Mouse (Mus musculus) stomach, embryonic 15.5 days (tissue): ENCODE data around the gene Fbxl18. TPM values are rescaled to one million over a fixed set of nuclear protein-coding genes. Genes with fewer than 3 reads are reported as not detected.
A peak's percentile ranks its signal among the peaks of the same experiment; 100 is the strongest.

Experiments
- ATAC-seq: fragments of 200-750 bp; cut with Nextera tagmentation; 2 replicates; pipeline ENCODE4 v1.8.0; 2017; ENCODE audit warnings: low read depth, moderate number of reproducible peaks, moderate TSS enrichment; ENCODE audit not compliant: insufficient read depth, low FRiP score
- H3K27ac ChIP-seq: fragments of 300-500 bp; sonication (generic); 2 replicates; pipeline ENCODE4 v1.5.1; 2015; ENCODE audit warnings: mild to moderate bottlenecking, inconsistent platforms
- H3K27me3 ChIP-seq: fragments of 300-500 bp; sonication (generic); replicated peaks from 2 replicates; pipeline ENCODE4 v1.6.1; 2015; ENCODE audit warnings: inconsistent platforms
- H3K36me3 ChIP-seq: fragments of 300-500 bp; sonication (generic); 2 replicates; pipeline ENCODE4 v1.6.1; 2015; ENCODE audit warnings: inconsistent platforms
- H3K4me1 ChIP-seq: fragments of 300-500 bp; sonication (generic); 2 replicates; pipeline ENCODE4 v1.6.1; 2015; ENCODE audit warnings: inconsistent platforms
- H3K4me2 ChIP-seq: fragments of 300-500 bp; sonication (generic); 2 replicates; pipeline ENCODE4 v1.6.1; 2015; ENCODE audit warnings: mild to moderate bottlenecking, inconsistent platforms
- H3K4me3 ChIP-seq: fragments of 300-500 bp; sonication (generic); replicated peaks from 2 replicates; pipeline ENCODE4 v1.5.1; 2015; ENCODE audit warnings: inconsistent platforms
- H3K9ac ChIP-seq: fragments of 300-500 bp; sonication (generic); 2 replicates; pipeline ENCODE4 v1.6.1; 2015; ENCODE audit warnings: inconsistent platforms
- H3K9me3 ChIP-seq: fragments of 300-500 bp; sonication (generic); 2 replicates; pipeline ENCODE4 v1.6.1; 2016; ENCODE audit warnings: inconsistent platforms
- WGBS: fragments of 180-500 bp; shearing (Covaris S2); methylation state at CpG from one replicate; pipeline ENCODE4 v1.1.7; 2015; 5-methylcytosine and 5-hydroxymethylcytosine counted together
- polyA plus RNA-seq: library from polyadenylated mRNA; unstranded; fragments of >200 nt; fragmentation: Nextera tagmentation; extraction: Ambion mirVana; gene quantifications from 2 replicates; pipeline ENCODE4 v1.2.1, GENCODE M21; 2015

Fbxl18 gene
- polyA plus RNA-seq, 1 experiment from 2014 or later: 12.6 TPM

DNA sequence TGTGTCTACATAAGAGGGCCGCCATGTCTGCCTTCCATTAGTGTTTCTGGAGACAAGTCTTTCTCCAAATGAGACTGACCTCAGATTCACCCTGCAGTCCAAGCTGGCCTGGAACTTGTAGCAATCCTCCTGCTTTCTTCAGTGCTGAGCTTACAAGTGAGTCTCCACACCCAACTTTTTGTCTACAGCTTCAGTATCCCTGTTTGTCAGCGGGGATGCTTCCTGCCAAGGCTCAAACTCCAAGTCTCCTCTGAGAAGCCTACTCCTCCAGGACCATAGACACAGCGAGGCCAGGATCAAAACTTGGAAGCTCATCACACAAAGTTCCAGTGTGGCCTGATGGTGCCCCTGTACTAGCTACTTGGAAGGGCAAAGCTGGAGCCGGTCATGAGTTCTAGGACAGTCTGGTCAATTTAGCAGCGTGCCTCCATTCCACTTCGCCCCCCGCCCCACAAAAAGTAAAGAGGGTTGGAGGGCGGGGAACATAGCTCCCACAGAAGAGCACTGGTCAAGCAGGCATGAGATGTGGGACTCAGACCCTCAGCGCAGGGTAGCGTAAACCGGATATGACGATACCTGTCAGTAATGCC, 32.2 kb upstream of the Fbxl18 start:
- H3K4me1 ChIP-seq: peaks cover 37% of the 10 kb centered on the region
- ATAC-seq: no peak
- H3K9me3 ChIP-seq: no peaks in the 10 kb centered on the region
- H3K4me2 ChIP-seq: no peak overlapping the region
- H3K27ac ChIP-seq: peak overlapping the region; percentile 90
- H3K36me3 ChIP-seq: no peaks in the 10 kb centered on the region
- H3K9ac ChIP-seq: no peak overlapping the region
- 86% methylated on average over 12 of the region's 12 CpGs for WGBS
- H3K4me3 ChIP-seq: no peak overlapping the region
- no peaks in the 10 kb centered on the region for H3K27me3 ChIP-seq

- ATAC-seq: no peak
Observed at GRCm38 (mm10) chr5:142926940-142927228, 31.7 kb upstream of the Fbxl18 start.

GRCm38 (mm10) chr5:142926204-142926939, 31.2 kb upstream of the Fbxl18 start:
- peak; percentile 84 for ATAC-seq
- H3K4me3 ChIP-seq: no peak overlapping the region
- H3K9ac ChIP-seq: no peak overlapping the region
- peaks cover 38% of the 10 kb centered on the region for H3K4me1 ChIP-seq
- no peaks in the 10 kb centered on the region for H3K9me3 ChIP-seq
- no peaks in the 10 kb centered on the region for H3K36me3 ChIP-seq
- WGBS: 16% methylated on average over 13 of the region's 13 CpGs
- H3K27me3 ChIP-seq: no peaks in the 10 kb centered on the region
- H3K27ac ChIP-seq: peak overlapping the region; percentile 90
- H3K4me2 ChIP-seq: peak overlapping the region; percentile 39

More at GRCm38 (mm10) chr5:142926940-142927228, 31.7 kb upstream of the Fbxl18 start:
- Histone ChIP-seq H3K9me3 (no peaks in the 10 kb centered on the region), H3K4me3 (no peak overlapping the region), H3K9ac (no peak overlapping the region), H3K4me2 (peak overlapping the region; percentile 39), H3K27ac (peak overlapping the region; percentile 90), H3K4me1 (peaks cover 35% of the 10 kb centered on the region), H3K27me3 (no peaks in the 10 kb centered on the region), H3K36me3 (no peaks in the 10 kb centered on the region)
- WGBS: 40% methylated on average over 3 of the region's 3 CpGs

DNA sequence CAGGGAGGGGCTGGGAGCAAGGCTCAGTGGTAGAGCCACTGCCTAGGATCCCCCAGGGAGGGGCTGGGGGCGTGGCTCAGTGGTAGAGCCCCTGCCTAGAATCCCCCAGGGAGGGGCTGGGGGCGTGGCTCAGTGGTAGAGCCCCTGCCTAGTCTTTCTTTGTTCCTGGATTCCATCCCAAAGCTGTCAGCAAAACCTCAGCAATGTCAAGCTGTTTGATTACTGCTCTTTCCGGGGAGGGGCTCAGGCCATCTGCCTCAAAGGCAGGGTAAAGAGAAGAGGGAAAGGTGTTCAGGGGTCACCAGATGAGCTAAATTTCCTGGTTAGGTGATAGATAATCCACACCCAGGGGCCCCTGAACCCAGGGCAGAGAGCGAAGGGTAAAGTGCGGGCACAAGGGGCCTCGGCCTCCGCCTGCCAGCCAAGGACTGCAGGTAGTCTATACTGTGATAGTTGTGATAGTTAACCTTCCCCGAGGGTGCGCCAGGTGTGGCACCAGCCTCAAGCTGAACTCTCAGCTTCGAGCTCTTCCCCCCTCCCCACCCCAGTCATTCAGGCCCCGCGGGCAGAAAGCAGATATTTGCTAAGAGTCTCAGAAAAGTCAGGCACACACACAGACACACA, 29.2 kb upstream of the Fbxl18 start:
- H3K27ac ChIP-seq: no peak overlapping the region
- 73% methylated on average over 12 of the region's 12 CpGs for WGBS

GRCm38 (mm10) chr5:142923781-142924180, 28.6 kb upstream of the Fbxl18 start:
- no peak overlapping the region for H3K4me2 ChIP-seq
- H3K9me3 ChIP-seq: no peaks in the 10 kb centered on the region
- no peak overlapping the region for H3K27ac ChIP-seq
- no peaks in the 10 kb centered on the region for H3K27me3 ChIP-seq
- no peaks in the 10 kb centered on the region for H3K36me3 ChIP-seq
- no peak overlapping the region for H3K9ac ChIP-seq
- H3K4me3 ChIP-seq: no peak overlapping the region
- 81% methylated on average over 3 of the region's 3 CpGs for WGBS
- ATAC-seq: no peak
- peaks cover 42% of the 10 kb centered on the region for H3K4me1 ChIP-seq

More for the DNA sequence above, 29.2 kb upstream of the Fbxl18 start:
- Histone ChIP-seq H3K4me2 (no peak overlapping the region), H3K4me1 (peaks cover 45% of the 10 kb centered on the region), H3K4me3 (no peak overlapping the region), H3K9me3 (no peaks in the 10 kb centered on the region), H3K36me3 (no peaks in the 10 kb centered on the region), H3K27me3 (no peaks in the 10 kb centered on the region), H3K9ac (no peak overlapping the region)
- ATAC-seq: no peak

DNA sequence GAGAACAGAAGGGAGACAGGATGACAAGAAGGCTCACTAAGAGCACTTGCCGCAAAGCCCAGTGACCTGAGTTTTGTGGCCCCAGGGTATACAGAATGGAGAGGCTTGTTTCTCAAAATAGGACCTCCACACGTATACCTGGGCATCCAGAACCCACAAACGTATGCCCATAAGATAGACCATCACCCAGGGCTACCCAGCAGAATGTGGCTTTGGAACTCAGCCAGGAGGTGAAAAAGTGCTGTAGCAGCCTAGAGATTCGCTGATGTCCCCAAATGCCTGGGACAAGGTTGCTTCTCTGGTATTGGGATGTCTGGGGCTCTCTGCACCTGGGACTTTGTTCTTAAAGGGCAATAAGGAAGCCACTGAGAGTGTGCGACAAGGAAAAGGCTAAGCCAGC, 27.0 kb upstream of the Fbxl18 start:
- Histone ChIP-seq H3K36me3 (no peaks in the 10 kb centered on the region), H3K27ac (0 out of 2 replicates have a peak overlapping the region, but pooled peaks have one; percentile 86), H3K9me3 (no peaks in the 10 kb centered on the region), H3K4me1 (peaks cover 34% of the 10 kb centered on the region), H3K4me3 (no peak overlapping the region), H3K4me2 (no peak overlapping the region), H3K27me3 (no peaks in the 10 kb centered on the region), H3K9ac (no peak overlapping the region)
- ATAC-seq: no peak
- 82% methylated on average over 5 of the region's 5 CpGs for WGBS

DNA sequence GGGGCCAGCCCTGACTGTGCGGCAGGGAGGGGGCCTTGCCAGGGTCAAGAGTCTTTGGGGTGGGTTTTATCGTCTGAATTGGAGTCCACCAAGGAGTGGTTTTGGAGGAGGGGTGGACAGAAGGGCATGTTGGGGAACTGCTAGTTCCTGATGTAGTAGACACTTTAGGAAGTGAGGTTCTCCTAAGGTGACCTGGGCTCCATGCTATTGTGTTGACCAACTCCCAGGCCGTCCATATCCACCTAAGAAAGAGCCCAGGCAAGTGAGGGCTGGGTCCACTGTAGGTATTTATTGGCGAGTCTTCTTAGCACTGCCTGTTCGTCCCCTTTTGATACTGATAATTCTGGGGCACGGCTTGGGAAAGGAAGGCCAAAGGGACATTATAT, 25.8 kb upstream of the Fbxl18 start:
- WGBS: 61% methylated on average over 6 of the region's 6 CpGs
- H3K9me3 ChIP-seq: no peaks in the 10 kb centered on the region

GRCm38 (mm10) chr5:142920311-142921073, 25.3 kb upstream of the Fbxl18 start:
- H3K9me3 ChIP-seq: no peaks in the 10 kb centered on the region
- no peak overlapping the region for H3K4me3 ChIP-seq
- H3K27me3 ChIP-seq: no peaks in the 10 kb centered on the region
- peak overlapping the region; percentile 86 for H3K27ac ChIP-seq
- H3K4me2 ChIP-seq: peak overlapping the region; percentile 9
- H3K36me3 ChIP-seq: no peaks in the 10 kb centered on the region
- H3K4me1 ChIP-seq: peaks cover 19% of the 10 kb centered on the region
- peak; percentile 97 for ATAC-seq
- H3K9ac ChIP-seq: no peak overlapping the region
- 34% methylated on average over 8 of the region's 8 CpGs for whole genome bisulfite sequencing

More for the DNA sequence above, 25.8 kb upstream of the Fbxl18 start:
- Histone ChIP-seq H3K4me2 (peak overlapping the region; percentile 9), H3K4me3 (no peak overlapping the region), H3K27ac (peak overlapping the region; percentile 86), H3K9ac (no peak overlapping the region), H3K36me3 (no peaks in the 10 kb centered on the region), H3K4me1 (peaks cover 25% of the 10 kb centered on the region), H3K27me3 (no peaks in the 10 kb centered on the region)
- peak; percentile 36; the same call in 1 of the 2 replicates for ATAC-seq

GRCm38 (mm10) chr5:142917402-142917801, 22.2 kb upstream of the Fbxl18 start:
- ATAC-seq: no peak
- H3K4me1 ChIP-seq: peaks cover 19% of the 10 kb centered on the region
- no peaks in the 10 kb centered on the region for H3K27me3 ChIP-seq
- no peak overlapping the region for H3K27ac ChIP-seq
- 89% methylated on average over 8 of the region's 8 CpGs for WGBS
- H3K4me3 ChIP-seq: no peak overlapping the region
- H3K36me3 ChIP-seq: no peaks in the 10 kb centered on the region
- no peak overlapping the region for H3K9ac ChIP-seq
- H3K4me2 ChIP-seq: no peak overlapping the region
- no peaks in the 10 kb centered on the region for H3K9me3 ChIP-seq

DNA sequence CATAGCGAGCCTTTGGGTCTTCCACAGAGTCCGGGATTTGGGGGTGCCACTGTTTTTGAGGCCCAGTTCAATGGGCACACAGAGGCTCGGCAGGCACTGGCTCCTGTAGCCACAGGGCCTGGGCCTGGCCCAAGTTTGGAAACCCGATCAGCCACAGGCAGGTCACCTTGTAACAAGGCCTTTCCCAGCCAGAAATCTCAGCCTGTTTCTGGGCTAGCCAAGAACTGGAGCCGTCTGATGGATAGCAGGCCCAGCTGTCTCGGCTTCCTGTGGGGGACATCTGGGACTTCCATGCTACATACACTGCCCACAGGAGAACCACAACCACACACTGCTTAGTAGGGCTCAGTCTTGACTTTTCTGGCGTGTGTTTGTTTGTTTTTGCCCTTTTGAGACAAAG, 21.4 kb upstream of the Fbxl18 start:
- 71% methylated on average over 7 of the region's 7 CpGs for WGBS
- Histone ChIP-seq H3K4me3 (no peak overlapping the region), H3K9me3 (no peaks in the 10 kb centered on the region), H3K4me1 (peaks cover 19% of the 10 kb centered on the region), H3K36me3 (no peaks in the 10 kb centered on the region), H3K27ac (no peak overlapping the region), H3K9ac (no peak overlapping the region), H3K27me3 (no peaks in the 10 kb centered on the region), H3K4me2 (no peak overlapping the region)
- no peak for ATAC-seq

DNA sequence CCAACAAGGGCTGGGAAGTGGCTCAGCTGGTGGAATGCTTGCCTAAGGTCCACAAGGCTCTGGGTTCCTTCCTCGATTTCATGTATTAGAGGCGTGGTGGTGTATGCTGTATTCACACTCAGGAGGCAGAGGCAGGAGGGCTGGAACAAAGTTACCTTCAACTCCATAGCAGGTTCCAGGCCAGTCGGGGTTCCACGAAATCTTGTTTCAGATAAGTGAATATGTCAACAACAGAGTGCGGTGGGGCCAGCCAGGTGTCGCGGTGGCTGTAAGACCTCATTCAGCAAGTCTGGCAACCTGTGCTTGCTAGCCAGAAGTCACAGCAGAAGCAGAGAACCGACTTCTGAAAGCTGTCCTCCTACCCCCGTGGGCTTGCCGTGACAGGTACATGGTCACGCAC, 20.0 kb upstream of the Fbxl18 start:
- peak overlapping the region; percentile 35; the same call in 1 of the 2 replicates for H3K27ac ChIP-seq
- no peak overlapping the region for H3K9ac ChIP-seq
- H3K4me3 ChIP-seq: no peak overlapping the region
- ATAC-seq: peak; percentile 48; the same call in 1 of the 2 replicates
- H3K4me1 ChIP-seq: peaks cover 9% of the 10 kb centered on the region; the same call in 1 of the 2 replicates
- no peaks in the 10 kb centered on the region for H3K27me3 ChIP-seq
- H3K9me3 ChIP-seq: no peaks in the 10 kb centered on the region
- no peaks in the 10 kb centered on the region for H3K36me3 ChIP-seq
- 73% methylated on average over 11 of the region's 11 CpGs for WGBS
- no peak overlapping the region for H3K4me2 ChIP-seq
